Comparison of ENCODE assay signal across 19 mouse cellular contexts in the genomic region with DNA sequence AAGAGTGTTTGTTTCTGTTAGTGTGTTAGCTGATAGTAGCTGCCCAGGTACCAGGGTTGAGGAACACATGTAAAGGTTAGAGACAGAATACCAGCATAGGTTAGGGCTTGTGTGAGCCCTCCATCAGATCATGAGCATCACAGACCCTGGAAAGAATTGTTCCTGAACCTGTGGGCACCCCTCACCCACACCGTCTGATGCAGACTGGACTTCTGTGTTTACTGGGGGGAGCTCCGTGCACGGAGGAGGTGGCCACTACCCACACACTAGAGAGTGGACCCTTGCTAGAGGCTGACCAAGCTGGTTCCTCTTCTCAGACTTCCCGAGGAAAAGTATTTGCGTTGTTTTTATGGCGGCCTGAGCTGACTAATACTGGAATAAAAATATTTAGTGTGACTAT.
DNase-seq lines count a peak whose midpoint lies in the region; ATAC-seq lines count a peak whose summit lies in the region.
"Had no signal": no experiment of that assay in that cellular context is flagged by ENCODE, and none has a peak within 500 bp of the region (broad histone marks: within the 10 kb centered on the region; RNA-seq: fewer than 3 reads in every experiment).

No protein-coding gene starts in this region.

- no peak overlapping the region for H3K27ac ChIP-seq in forebrain, embryonic 12.5 days
- no peak overlapping the region for H3K27ac ChIP-seq in forebrain, embryonic 14.5 days (ENCODE audit: low read depth, low read length)
- peak overlapping the region; percentile 88 for H3K27ac ChIP-seq in hindbrain, embryonic 14.5 days
- no peak overlapping the region for H3K27ac ChIP-seq in hindbrain, embryonic 12.5 days
- peak overlapping the region; percentile 84; the same call in 1 of the 2 replicates for H3K27ac ChIP-seq in midbrain, embryonic 13.5 days
- peak overlapping the region; percentile 85 for H3K27ac ChIP-seq in midbrain, embryonic 16.5 days (ENCODE audit: low read length)
- H3K27ac ChIP-seq: embryonic facial prominence, embryonic 12.5 days had no signal

- no peak overlapping the region for H3K9ac ChIP-seq in forebrain, embryonic 12.5 days
- no peak overlapping the region for H3K9ac ChIP-seq in forebrain, embryonic 14.5 days (ENCODE audit: low read length)
- H3K9ac ChIP-seq in hindbrain, embryonic 14.5 days: no peak overlapping the region
- H3K9ac ChIP-seq in hindbrain, embryonic 12.5 days: no peak overlapping the region
- H3K9ac ChIP-seq in midbrain, embryonic 13.5 days (replicated peaks): no peak overlapping the region
- H3K9ac ChIP-seq in midbrain, embryonic 16.5 days (ENCODE audit: low read depth, low read length): no peak overlapping the region
- H3K9ac ChIP-seq: embryonic facial prominence, embryonic 12.5 days had no signal

- H3K9me3 ChIP-seq in forebrain, embryonic 12.5 days: no peaks in the 10 kb centered on the region
- no peaks in the 10 kb centered on the region for H3K9me3 ChIP-seq in forebrain, embryonic 14.5 days (replicated peaks; ENCODE audit: control insufficient read depth, low read length)
- no peaks in the 10 kb centered on the region for H3K9me3 ChIP-seq in hindbrain, embryonic 14.5 days (ENCODE audit: control insufficient read depth, low read length)
- H3K9me3 ChIP-seq in hindbrain, embryonic 12.5 days (replicated peaks): no peaks in the 10 kb centered on the region
- H3K9me3 ChIP-seq in midbrain, embryonic 13.5 days: no peaks in the 10 kb centered on the region
- no peaks in the 10 kb centered on the region for H3K9me3 ChIP-seq in midbrain, embryonic 16.5 days (replicated peaks; ENCODE audit: control insufficient read depth, low read length, poor library complexity, severe bottlenecking)
- H3K9me3 ChIP-seq: embryonic facial prominence, embryonic 12.5 days had no signal

- no peak overlapping the region for H3K4me3 ChIP-seq in forebrain, embryonic 12.5 days (replicated peaks)
- no peak overlapping the region for H3K4me3 ChIP-seq in forebrain, embryonic 14.5 days (ENCODE audit: low read depth, low read length)
- H3K4me3 ChIP-seq in hindbrain, embryonic 14.5 days (replicated peaks; ENCODE audit: low read length): no peak overlapping the region
- no peak overlapping the region for H3K4me3 ChIP-seq in hindbrain, embryonic 12.5 days
- no peak overlapping the region for H3K4me3 ChIP-seq in midbrain, embryonic 13.5 days (replicated peaks)
- H3K4me3 ChIP-seq in midbrain, embryonic 16.5 days (ENCODE audit: low read depth, low read length): no peak overlapping the region
- H3K4me3 ChIP-seq: embryonic facial prominence, embryonic 12.5 days had no signal

- DNase-seq in forebrain, embryonic 14.5 days (ENCODE audit: low spot score): no peak
- no peak for DNase-seq in hindbrain, embryonic 14.5 days (ENCODE audit: low spot score)
- DNase-seq in embryo, embryonic 9.5 days (ENCODE audit: extremely low spot score): no peak
- DNase-seq: adrenal gland, postnatal 10 days; cerebellum, adult 11 months; cerebellum, adult 8-10 months; cerebellum, postnatal 14 days; embryo, embryonic 11 days; gastrocnemius, postnatal 36 days; heart, adult 11 months; heart, postnatal 10 days; heart, postnatal 4 days had no signal

- WGBS in forebrain, embryonic 12.5 days: 95% methylated on average over 6 of the region's 6 CpGs
- 89% methylated on average over 6 of the region's 6 CpGs for WGBS in forebrain, embryonic 14.5 days
- 93% methylated on average over 6 of the region's 6 CpGs for WGBS in hindbrain, embryonic 14.5 days
- WGBS in hindbrain, embryonic 12.5 days: 86% methylated on average over 6 of the region's 6 CpGs
- 89% methylated on average over 6 of the region's 6 CpGs for WGBS in midbrain, embryonic 13.5 days
- WGBS in midbrain, embryonic 16.5 days: 93% methylated on average over 6 of the region's 6 CpGs

- peaks cover 5% of the 10 kb centered on the region for H3K27me3 ChIP-seq in forebrain, embryonic 12.5 days
- H3K27me3 ChIP-seq in forebrain, embryonic 14.5 days (replicated peaks; ENCODE audit: control insufficient read depth, insufficient read depth, low read length): no peaks in the 10 kb centered on the region
- peaks cover 3% of the 10 kb centered on the region for H3K27me3 ChIP-seq in hindbrain, embryonic 14.5 days (ENCODE audit: control insufficient read depth, insufficient read depth, low read length)
- H3K27me3 ChIP-seq in hindbrain, embryonic 12.5 days: peaks cover 13% of the 10 kb centered on the region
- H3K27me3 ChIP-seq in midbrain, embryonic 13.5 days: peaks cover 6% of the 10 kb centered on the region
- H3K27me3 ChIP-seq in midbrain, embryonic 16.5 days (ENCODE audit: control insufficient read depth, insufficient read depth, low read depth, low read length): no peaks in the 10 kb centered on the region
- H3K27me3 ChIP-seq: embryonic facial prominence, embryonic 12.5 days had no signal

- no peak overlapping the region for H3K4me2 ChIP-seq in forebrain, embryonic 12.5 days
- H3K4me2 ChIP-seq in forebrain, embryonic 14.5 days (ENCODE audit: low read length): no peak overlapping the region
- H3K4me2 ChIP-seq in hindbrain, embryonic 14.5 days (replicated peaks): no peak overlapping the region
- H3K4me2 ChIP-seq in hindbrain, embryonic 12.5 days (replicated peaks): no peak overlapping the region
- no peak overlapping the region for H3K4me2 ChIP-seq in midbrain, embryonic 13.5 days (replicated peaks)
- no peak overlapping the region for H3K4me2 ChIP-seq in midbrain, embryonic 16.5 days (ENCODE audit: low read length)
- H3K4me2 ChIP-seq: embryonic facial prominence, embryonic 12.5 days had no signal

- no peaks in the 10 kb centered on the region for H3K36me3 ChIP-seq in forebrain, embryonic 12.5 days (replicated peaks)
- H3K36me3 ChIP-seq in forebrain, embryonic 14.5 days (ENCODE audit: control insufficient read depth, insufficient read depth, low read length): no peaks in the 10 kb centered on the region
- no peaks in the 10 kb centered on the region for H3K36me3 ChIP-seq in hindbrain, embryonic 14.5 days (replicated peaks; ENCODE audit: control insufficient read depth, insufficient read depth)
- no peaks in the 10 kb centered on the region for H3K36me3 ChIP-seq in hindbrain, embryonic 12.5 days
- H3K36me3 ChIP-seq in midbrain, embryonic 13.5 days: no peaks in the 10 kb centered on the region
- H3K36me3 ChIP-seq in midbrain, embryonic 16.5 days (ENCODE audit: control insufficient read depth, insufficient read depth, low read length): no peaks in the 10 kb centered on the region
- H3K36me3 ChIP-seq: embryonic facial prominence, embryonic 12.5 days had no signal

- H3K4me1 ChIP-seq in forebrain, embryonic 12.5 days: peaks cover 6% of the 10 kb centered on the region
- H3K4me1 ChIP-seq in forebrain, embryonic 14.5 days (ENCODE audit: control insufficient read depth, insufficient read depth, low read length): peaks cover 2% of the 10 kb centered on the region; the same call in 1 of the 2 replicates
- H3K4me1 ChIP-seq in hindbrain, embryonic 14.5 days (replicated peaks; ENCODE audit: control insufficient read depth, insufficient read depth, low read length): peaks cover 19% of the 10 kb centered on the region
- peaks cover 6% of the 10 kb centered on the region for H3K4me1 ChIP-seq in hindbrain, embryonic 12.5 days
- peaks cover 19% of the 10 kb centered on the region for H3K4me1 ChIP-seq in midbrain, embryonic 13.5 days (replicated peaks)
- peaks cover 9% of the 10 kb centered on the region for H3K4me1 ChIP-seq in midbrain, embryonic 16.5 days (ENCODE audit: control insufficient read depth, insufficient read depth, low read length)
- H3K4me1 ChIP-seq: embryonic facial prominence, embryonic 12.5 days had no signal

- peak; percentile 57 for ATAC-seq in forebrain, embryonic 12.5 days (ENCODE audit: low FRiP score)
- no peak for ATAC-seq in forebrain, embryonic 14.5 days
- peak; percentile 42; the same call in 1 of the 2 replicates for ATAC-seq in hindbrain, embryonic 14.5 days (ENCODE audit: low FRiP score)
- no peak for ATAC-seq in hindbrain, embryonic 12.5 days (ENCODE audit: low FRiP score)
- ATAC-seq in midbrain, embryonic 13.5 days: peak; percentile 46
- 0 out of 2 replicates have a peak, but pooled peaks have one; percentile 23 for ATAC-seq in midbrain, embryonic 16.5 days
- ATAC-seq: inflammation-experienced regulatory T-cells, adult 6 months; intestine, postnatal 0 days had no signal

Comparison
In these comparisons a context has a peak if more than half of its experiments do, and no peak if none do; other contexts are left out.
1. ATAC-seq: peak in forebrain, embryonic 12.5 days (single experiment), hindbrain, embryonic 14.5 days (single experiment), midbrain, embryonic 13.5 days (single experiment) and midbrain, embryonic 16.5 days (single experiment); none in forebrain, embryonic 14.5 days (single experiment) and hindbrain, embryonic 12.5 days (single experiment).
2. H3K27ac ChIP-seq: peak in hindbrain, embryonic 14.5 days (single experiment), midbrain, embryonic 13.5 days (single experiment) and midbrain, embryonic 16.5 days (single experiment); none in forebrain, embryonic 12.5 days (single experiment), forebrain, embryonic 14.5 days (single experiment) and hindbrain, embryonic 12.5 days (single experiment).